Mouse (Mus musculus) activated CD4-positive, CD25-positive, alpha-beta regulatory T cell, adult 4 months (primary cell): ENCODE results near the gene Dhx16. TPM values are rescaled to one million over a fixed set of nuclear protein-coding genes. Genes with fewer than 3 reads are reported as not detected.

Experiments
- ATAC-seq: one replicate; pipeline ENCODE4 v1.8.0; 2017
- polyA plus RNA-seq, 2 experiments: library from polyadenylated mRNA; unstranded; fragments of 100-300 nt; shearing (Covaris generic); gene quantifications; one replicate each; pipeline ENCODE4 v1.2.1; 2017

Dhx16 gene
- polyA plus RNA-seq, 2 experiments from 2014 or later = 19.6 to 26.9 TPM

GRCm38 (mm10) chr17:35860831-35861197 lies 18.8 kb upstream of the Dhx16 start:
- ATAC-seq = no peak

DNA sequence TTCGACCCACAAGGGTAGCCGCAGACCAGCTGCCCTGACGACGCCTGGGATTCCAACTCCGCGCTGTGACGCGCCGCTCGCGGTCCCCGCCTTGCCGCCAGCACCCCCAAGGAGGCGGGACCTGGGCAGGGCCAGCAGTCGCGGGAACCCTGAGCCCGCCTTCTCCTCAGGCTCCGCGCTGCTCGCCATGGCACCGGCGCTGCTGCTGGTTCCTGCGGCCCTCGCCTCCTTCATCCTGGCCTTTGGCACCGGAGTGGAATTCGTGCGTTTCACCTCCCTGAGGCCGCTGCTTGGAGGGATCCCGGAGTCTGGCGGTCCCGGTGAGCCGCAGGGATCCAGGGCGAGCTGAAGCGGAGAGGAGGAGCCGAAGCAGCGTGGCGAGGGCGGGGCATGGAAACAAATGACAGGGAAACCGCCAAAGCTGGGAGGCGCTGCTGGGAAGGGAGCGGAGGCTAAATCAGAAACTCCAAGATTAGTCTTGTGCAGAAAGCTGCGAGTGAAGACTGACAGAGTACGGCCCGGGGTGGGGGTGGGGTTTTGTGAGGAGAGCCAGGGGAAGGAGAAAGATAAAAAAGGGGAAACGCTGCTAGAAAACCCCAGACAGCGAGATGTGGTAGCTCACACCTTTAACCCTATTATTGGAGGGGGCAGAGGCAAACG lies 18.3 kb upstream of the Dhx16 start, which contains the start of gene Nrm:
Gene Nrm, plus strand, starts transcription at position 121 of the 660 bp plus-strand sequence.
- ATAC-seq = peak; percentile 91

- no peak for ATAC-seq
Observed at GRCm38 (mm10) chr17:35864832-35865353, 14.7 kb upstream of the Dhx16 start.

DNA sequence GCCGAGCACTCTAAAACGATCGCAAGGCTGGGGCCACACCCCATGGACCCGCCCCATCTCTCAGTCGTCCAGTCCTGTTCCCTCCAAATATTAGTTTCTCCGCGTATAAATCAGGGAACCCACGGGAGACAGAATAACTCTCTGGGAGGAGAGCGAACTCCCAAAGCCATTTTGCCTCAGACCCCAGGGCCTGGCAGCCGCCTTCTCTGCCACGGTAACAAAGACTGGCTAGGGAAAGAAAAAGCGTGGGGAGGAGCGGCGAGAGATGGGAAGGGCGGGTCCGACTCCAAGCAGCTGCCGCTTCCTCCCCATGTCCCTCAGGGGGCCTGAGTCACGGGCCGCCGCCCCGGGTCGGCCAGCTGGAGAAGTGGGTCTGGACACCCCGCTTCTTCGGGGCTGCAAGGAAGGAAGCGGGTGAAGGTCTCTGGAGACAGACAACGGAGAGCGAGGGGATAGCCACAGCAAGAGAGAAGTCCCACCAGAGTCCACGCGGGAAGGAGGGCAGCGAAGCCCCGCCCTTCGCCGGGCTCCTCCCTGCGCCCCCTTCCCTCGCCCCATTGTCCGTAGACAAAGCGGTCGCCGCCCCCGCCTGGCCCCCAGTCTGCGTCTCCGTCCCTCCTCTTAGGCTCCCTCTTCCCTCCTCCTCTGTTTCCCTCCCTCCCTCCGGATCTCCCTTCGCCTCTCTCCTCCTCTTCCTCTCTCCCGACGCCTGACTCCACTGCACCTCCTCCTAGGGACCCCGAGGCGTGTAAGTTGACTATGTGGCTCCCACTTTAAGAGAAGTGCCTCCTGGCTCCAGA lies 13.9 kb upstream of the Dhx16 start, which contains the start of gene Ppp1r18:
Gene Ppp1r18, plus strand, starts transcription at position 113 of the 800 bp plus-strand sequence.
- ATAC-seq = no peak

DNA sequence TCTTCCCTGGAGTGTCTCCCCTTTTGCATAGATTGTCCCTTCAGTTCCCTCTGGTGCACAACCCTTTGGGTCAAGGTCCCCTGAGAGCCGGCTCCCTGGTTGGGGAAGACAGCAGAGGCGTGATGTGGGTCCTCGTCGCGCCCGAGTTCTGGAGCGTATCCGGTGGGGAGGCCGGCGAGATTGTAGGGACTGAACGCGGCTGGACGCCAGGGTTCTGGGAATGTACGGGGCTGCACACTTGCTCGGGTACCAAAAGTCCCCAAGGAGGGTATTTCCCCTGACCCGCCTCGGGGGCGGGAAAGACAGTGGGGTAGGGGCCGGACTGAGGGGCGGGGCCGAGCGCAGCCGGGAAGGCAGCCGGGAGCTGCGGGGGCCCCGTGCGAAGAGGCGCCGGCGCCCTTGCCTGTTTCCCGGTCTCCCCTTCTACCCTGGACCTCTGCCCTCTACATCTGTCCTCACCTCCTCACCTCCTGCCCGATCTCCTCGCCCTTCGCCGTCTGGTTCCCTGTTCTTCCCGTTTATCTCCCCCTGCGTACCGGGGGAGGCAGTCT lies 13.3 kb upstream of the Dhx16 start:
- no peak for ATAC-seq

DNA sequence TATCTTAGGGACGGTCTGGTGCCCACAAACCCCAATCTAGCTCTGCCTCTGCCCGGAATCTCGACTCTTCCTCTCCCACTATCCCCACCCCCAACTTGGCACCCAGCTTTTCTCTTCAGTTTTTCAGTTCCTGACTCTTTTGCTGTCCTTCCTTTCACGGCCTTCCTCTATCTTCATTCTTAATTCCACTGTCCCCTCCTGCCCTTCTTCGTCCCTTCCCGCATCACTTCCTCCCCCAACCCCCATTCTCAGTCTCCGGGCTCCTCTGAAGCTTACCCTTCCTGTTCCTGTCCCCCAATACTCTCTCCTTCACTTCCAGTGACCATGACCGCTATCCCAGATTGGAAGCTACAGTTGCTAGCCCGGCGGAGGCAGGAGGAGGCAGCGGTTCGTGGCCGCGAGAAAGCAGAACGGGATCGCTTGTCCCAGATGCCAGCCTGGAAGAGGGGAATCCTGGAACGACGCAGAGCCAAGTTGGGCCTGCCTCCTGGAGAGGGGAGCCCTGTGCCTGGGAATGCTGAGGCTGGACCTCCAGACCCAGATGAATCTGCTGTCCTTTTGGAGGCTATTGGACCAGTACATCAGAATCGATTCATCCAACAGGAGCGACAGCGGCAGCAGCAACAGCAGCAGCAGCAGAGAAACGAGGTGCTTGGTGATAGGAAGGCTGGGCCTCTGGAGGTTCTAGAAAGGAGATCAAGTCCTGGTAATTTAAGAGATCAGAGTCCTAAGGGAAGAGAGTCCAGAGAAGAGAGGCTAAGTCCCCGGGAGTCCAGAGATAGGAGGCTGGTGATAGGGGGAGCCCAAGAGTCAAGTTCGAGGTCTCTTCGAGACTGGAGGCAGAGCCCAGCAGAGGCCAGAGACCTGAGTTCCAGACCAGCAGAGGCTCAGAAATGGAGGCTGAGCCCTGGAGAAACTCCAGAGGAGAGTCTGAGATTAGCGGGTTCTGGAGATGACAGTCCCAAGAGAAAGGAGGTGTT lies 12.4 kb upstream of the Dhx16 start:
- no peak for ATAC-seq

DNA sequence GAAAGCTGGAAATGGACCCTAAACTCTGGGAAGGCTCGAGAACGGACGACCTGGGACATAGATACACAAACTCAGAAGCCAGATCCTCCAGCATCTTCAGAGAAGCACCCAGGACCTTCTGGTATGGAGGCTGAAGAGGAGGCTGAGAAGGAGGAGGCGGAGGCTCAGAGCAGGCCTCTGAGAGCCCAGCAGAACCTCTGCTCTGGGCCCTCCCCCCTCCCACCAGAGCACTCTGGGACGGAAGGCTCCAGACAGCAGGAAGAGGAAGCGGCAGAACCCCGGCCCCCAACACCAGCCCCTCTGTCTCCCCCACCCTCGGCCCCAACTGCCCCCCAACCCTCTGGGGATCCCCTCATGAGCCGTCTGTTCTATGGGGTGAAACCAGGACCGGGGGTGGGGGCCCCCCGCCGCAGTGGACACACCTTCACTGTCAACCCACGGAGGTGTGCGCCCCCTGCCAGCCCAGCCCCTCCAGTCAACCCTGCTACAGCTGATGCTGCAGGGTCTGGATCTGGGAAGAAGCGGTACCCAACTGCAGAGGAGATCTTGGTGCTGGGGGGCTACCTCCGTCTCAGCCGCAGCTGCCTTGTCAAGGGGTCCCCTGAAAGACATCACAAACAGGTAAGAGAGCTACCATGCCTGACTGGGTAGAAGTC lies 11.3 kb upstream of the Dhx16 start:
- ATAC-seq = peak; percentile 46

DNA sequence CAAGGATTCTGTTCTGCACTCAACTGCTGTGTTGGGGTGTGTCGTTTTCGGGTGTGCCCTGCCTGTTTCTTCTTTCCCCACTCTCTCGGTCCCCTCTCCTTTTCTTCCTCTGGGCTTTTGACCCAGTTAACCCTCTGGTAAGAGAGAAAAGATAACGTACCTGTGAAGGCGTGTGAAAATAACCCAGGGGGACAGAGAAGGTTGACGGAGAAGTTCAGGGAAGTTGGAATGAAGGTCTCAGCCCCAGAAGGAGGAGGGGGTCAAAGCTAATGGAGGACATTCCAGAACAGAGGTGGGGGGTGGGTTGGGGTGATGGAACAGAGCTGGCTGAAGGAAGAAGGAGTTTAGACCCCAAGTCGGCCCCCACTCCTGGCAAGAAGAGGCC lies 10.7 kb upstream of the Dhx16 start:
- no peak for ATAC-seq

- no peak for ATAC-seq
Observed at GRCm38 (mm10) chr17:35869346-35870067, 10.1 kb upstream of the Dhx16 start.

GRCm38 (mm10) chr17:35870151-35870883 lies 9.3 kb upstream of the Dhx16 start:
- ATAC-seq = peak; percentile 73

GRCm38 (mm10) chr17:35870884-35871696 lies 8.5 kb upstream of the Dhx16 start:
- no peak for ATAC-seq

GRCm38 (mm10) chr17:35873774-35874519 lies 5.7 kb upstream of the Dhx16 start:
- ATAC-seq = no peak

- ATAC-seq = no peak
Observed at GRCm38 (mm10) chr17:35874721-35875120, 4.9 kb upstream of the Dhx16 start.

DNA sequence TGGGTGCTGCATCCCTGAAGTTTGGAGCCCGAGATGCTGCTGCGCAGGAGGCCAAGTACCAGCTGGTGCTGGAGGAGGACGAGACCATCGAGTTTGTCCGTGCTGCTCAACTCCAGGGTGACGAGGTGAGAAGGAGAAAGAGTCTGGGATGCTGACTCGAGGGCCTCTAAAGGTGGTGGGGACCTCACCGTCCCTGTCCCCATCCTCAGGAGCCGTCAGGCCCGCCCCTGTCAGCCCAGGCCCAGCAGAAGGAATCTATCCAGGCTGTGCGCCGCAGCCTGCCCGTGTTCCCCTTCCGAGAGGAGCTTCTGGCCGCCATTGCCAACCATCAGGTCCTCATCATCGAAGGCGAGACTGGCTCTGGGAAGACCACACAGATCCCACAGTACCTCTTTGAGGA lies 3.3 kb downstream of the Dhx16 start:
- ATAC-seq = no peak

DNA sequence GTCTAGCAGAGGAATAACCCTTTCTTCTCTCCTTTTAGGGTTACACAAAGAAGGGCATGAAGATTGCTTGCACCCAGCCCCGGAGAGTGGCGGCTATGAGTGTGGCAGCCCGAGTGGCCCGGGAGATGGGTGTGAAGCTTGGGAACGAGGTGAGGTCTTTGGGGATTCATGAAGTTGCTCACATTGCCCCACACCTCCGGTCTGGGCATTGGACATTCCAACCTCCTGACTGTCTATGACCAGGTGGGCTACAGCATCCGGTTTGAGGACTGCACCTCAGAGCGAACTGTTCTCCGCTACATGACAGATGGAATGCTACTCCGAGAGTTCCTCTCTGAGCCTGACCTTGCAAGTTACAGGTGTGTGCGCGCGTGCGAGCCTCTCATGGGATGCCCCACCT lies 4.2 kb downstream of the Dhx16 start:
- ATAC-seq = no peak

GRCm38 (mm10) chr17:35887725-35888124 lies 8.1 kb downstream of the Dhx16 start:
- ATAC-seq = no peak

DNA sequence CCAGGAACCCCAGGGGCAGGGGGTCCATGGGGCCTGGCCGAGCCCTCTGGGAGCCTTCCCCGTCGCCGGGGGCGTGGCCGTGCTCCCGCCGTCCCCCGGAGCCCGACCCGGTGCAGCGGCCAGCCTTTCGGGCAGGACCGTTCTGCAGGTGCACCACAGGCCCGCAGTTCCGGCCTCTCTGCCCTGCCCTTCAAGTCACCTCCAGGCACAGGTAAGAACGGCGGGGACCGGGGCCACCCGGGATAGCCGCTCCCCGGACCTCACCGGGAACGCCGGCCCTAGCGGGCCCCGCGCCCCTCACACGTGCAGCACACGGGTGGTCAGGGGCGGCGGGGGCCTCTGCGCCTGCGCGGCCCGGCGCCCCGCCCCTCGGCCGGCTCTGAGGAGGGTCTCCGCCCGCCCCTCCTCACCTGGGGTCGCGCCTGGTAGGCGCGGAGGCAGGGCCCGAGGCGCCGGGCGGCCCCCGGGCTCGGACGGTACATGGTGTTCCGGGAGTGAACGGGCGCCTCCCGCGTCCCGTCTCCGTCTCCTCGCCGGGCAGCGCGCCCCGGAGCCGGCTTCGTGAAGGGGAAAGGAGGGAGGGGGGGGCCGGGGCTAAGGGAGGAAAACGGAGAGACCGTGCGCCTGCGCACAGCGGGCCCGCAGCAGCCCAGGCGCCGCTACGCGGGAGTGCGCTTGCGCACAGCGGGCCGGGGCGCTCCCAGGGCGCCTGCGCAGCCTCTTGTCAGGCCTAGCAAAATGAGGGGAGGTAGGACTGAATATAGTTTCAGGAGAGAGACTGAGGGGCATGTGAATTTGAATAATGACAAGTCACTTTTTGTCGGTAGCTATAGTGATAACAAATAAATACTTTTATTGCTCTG lies 17.4 kb downstream of the Dhx16 start, which contains the start of gene 2310061I04Rik:
Gene 2310061I04Rik, minus strand, starts transcription at position 651 of the 863 bp plus-strand sequence.
- peak; percentile 55 for ATAC-seq
